Mouse (Mus musculus) c-Kit-positive CD71-negative TER-119-negative erythroid progenitor cells, embryonic 14.5 days (primary cell): ENCODE data around the gene Apela.

ENCODE experiments used
- DNase-seq: peaks from one replicate; pipeline ENCODE4 v3.0.0-alpha.2; 2013; ENCODE audit warnings: low read depth

The Apela gene

DNA sequence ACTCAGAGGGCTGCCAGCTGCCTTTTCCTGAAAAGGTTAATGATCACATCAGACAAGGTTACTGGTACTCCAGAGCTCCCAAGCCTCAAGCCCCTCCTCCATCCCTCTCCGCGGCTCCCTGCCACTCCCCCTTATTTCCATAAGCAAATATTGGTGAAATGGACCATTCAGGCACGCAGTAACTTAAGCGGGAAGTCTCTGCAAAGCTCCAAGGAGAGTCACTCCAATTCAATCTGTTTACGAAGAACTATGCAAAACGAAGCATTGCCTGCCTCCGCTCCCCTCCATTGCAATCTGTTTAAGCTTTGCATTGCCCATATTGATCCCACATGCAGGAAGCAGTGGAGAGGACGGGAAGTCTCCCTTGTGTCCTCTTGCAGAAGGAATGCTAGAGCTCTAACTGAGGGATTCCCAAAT lies at the start of gene Apela:
TSS of gene Apela (minus strand) at position 220 of the 417 bp plus-strand sequence.
- DNase-seq: no peak

DNA sequence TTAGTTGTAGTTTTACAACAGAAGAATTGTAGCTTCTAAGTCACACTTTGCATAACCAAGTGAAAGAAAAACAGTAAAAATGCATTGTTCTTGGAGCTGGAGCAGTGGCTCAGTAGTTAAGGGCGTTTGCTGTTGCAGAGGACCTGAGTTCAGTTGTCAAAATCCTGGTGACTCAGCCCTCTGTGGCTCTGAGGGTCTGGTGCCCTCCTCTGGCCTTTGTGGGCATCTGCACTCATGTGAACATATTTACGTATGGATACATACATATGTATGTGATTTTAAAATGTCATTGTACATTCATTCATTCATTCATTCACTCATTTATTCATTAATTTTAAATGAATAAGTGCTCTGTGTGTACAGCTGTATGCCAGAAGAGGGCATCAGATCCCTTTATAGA lies 48.5 kb upstream of the Apela start:
- DNase-seq: no peak

DNA sequence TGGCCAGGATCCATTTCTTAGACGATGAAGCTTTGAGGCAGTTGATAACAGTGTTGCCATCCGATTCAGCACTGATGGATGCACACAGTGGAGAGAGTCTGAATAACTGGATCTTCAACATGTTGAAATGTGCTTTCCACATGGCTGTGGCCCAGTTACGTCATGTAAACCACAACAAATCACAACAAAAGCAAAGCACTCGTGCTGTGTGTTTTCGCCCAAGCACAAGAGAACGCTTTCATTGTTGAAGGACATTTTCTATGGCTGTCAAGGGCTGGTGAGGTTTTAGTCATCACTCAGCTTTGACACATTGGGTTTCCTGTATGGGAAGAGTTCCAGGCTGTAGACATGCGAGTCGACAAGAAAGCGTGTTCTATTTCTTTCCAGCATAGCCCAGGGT lies 43.6 kb upstream of the Apela start:
- DNase-seq: no peak

GRCm38 (mm10) chr8:65074733-65075132 lies 37.6 kb upstream of the Apela start, which contains the start of gene Gm10663:
Gm10663 (plus strand) TSS chr8:65075033.
- DNase-seq: no peak

GRCm38 (mm10) chr8:65070996-65071395 lies 33.9 kb upstream of the Apela start:
- no peak for DNase-seq

DNA sequence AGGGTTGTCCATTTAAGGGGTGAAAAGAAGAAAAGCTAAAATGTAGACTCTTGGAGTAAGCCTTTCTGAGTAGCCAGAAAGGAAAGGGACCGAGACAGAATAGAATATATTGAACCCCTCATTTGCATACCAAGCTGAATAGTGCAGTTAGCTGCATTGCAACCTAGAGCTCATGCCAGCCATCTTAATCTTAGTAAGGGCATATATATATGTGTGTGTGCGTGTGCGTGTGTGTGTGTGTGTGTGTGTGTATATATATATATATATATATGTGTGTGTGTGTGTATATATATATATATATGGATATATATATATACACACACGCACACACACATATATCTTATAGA lies 31.3 kb upstream of the Apela start:
- no peak for DNase-seq

DNA sequence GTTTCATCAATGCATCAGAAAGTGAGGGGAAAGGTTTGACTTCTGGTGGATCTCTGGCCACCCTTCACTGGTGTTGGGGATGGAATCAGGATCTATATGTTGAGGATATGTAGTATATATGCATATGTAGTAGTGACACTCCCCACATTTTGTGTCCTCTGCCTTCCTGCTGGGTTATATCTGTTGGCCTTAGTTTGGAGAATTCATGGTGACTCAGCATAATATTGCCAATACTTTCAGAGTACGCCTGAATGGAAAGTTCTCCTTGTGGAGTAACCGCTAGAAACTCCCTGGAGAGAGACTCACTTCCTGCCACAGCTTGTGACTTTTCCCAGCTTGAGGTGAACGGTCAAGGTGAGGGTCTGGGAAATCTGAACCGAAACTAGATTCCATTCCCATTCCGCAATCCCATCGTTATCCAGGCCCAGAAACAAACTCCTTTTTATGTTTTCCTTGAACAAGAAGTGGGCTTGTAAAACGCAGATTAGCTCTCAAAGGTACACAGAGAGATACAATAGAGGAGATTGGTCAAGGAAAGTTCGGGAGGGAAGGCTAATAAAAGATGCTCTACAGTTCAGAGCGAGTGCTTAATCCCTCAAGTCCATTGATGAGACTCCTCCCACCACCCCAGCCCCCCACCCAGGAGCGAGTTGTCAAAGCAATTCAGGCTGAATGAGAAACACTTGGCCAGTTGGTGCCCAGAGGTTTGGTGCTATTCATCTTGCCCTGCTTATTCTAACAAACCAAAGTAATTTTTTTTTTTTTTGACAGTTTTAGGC lies 30.7 kb upstream of the Apela start:
- DNase-seq: no peak

- DNase-seq: no peak
These were observed 29.9 kb upstream of the Apela start for GRCm38 (mm10) chr8:65067031-65067430.

- DNase-seq: no peak
These were observed 28.5 kb upstream of the Apela start for GRCm38 (mm10) chr8:65065622-65066021.

DNA sequence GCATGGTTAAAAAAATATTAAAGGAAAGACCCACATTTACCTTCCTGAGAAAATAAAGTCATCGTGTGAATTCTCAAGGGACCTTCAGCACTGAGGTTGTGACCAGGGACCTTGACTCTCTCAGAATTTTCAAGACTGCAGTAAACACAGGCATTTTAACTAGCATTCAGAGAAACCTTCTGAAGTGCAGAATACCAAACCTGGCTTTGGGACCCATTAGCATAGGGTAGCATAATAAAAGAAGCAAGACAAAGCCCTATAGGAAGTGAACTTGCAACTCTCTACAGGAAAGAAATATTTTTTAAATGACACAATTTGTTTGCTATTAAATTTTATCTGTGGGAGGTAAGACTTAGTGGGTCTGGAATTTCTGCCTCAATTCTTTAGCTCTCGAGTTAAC lies 26.9 kb upstream of the Apela start:
- no peak for DNase-seq

GRCm38 (mm10) chr8:65062195-65062594 lies 25.1 kb upstream of the Apela start:
- no peak for DNase-seq

DNA sequence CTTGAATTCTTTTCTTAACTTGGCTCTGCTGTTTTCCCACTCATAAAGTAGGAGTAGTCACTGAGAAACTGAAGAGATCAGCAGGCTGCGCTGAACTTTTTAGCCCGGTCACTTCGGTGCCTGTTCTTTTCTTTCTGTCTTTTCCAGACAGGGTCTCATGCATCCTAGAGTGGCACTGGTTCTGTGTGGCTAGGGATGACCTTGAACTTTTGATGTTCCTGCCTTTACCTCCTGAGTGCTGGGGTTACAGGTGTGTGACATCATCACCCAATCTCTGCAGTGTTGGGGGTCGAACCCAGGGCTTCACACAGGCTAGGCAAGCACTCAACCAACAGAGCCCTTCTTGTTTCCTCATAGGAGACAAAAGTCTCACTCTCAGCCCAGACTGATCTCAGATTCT lies 19.6 kb upstream of the Apela start:
- DNase-seq: no peak

- DNase-seq: no peak
These were observed 16.8 kb upstream of the Apela start for GRCm38 (mm10) chr8:65053968-65054367.

GRCm38 (mm10) chr8:65053554-65053953 lies 16.4 kb upstream of the Apela start:
- no peak for DNase-seq

- no peak for DNase-seq
These were observed 10.7 kb upstream of the Apela start for GRCm38 (mm10) chr8:65047801-65048200.

- DNase-seq: no peak
These were observed 10.1 kb upstream of the Apela start for GRCm38 (mm10) chr8:65047193-65047592.

- no peak for DNase-seq
These were observed 9.4 kb upstream of the Apela start for GRCm38 (mm10) chr8:65046565-65046964.

- DNase-seq: no peak
These were observed 3.0 kb downstream of the Apela start for GRCm38 (mm10) chr8:65034136-65034535.

DNA sequence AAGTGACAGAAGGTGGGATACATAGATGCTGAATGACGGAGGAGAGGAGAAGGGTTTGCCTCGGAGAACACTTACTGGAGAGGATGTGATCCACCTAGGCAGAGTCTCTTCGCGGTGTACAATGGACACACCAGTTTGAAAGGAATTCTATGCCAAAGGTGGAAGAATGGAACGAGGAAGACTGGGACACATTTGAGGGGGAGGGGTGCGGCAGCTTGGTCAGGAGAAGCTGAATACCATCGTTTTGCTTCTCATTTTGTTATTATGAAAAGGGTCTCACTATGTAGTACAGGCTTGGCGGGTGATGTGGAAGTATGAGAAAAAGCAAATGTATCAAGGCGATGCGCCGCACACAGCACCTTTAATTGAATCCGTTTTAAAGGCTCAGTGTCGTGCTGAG lies 4.1 kb downstream of the Apela start:
- DNase-seq: no peak

GRCm38 (mm10) chr8:65032107-65032506 lies 5.0 kb downstream of the Apela start:
- DNase-seq: no peak

DNA sequence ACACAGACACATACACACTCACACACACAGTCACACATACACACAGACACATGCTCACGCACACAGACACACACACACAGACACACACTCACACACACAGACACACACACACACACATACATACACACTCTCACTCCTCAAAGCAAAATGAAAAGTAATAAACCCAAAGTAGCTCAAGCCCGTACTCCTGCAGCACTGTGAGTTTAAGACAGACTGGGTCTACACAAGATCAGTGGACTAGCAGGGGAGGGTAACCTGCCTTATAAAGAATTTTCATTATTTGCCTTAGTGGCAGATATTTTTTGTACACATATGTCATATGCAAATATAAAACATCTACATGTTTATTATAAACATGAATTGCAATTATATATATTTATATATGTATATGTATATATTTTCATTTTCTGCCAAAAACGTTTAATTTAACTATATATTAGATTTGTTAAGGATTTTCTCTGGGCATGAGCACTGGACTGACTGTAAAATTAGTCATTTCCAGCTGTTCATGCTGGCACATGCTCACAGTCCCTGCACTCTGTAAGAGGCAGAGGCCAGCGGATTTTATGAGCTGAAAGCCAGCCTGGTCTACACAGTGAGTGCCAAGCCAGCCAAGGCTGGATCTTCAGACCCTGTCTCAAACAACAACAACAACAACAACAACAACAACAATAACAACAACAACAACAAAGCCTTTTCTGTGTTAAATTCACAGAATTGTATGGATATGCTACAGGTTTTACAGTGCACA lies 6.2 kb downstream of the Apela start:
- DNase-seq: no peak

DNA sequence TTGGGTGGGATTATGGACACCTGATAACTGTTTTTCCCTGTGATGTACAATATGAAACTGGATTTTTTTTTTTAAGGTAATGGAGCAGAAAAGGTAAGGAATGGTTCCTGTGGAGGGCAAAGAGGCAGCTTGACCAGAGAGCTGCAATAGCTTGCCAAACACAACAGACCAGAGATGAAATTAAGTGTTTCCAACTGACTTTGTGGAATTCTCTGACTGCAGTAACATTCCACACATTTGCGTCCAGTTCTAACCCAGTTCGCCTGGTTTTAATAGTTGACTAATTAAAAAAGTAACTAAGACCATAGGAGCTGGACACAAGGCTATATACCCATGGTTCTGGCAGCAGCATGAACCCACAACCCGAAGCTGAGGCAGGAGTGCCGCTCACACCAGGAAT lies 7.4 kb downstream of the Apela start:
- DNase-seq: no peak

- DNase-seq: no peak
These were observed 8.0 kb downstream of the Apela start for GRCm38 (mm10) chr8:65028959-65029686.
